Mouse (Mus musculus): Measurements from ENCODE around the gene Ascl3. TPM values are rescaled to one million over a fixed set of nuclear protein-coding genes. Genes with fewer than 3 reads are reported as not detected.

Ascl3 gene
- total and polyA plus RNA-seq, 3 experiments = not detected

DNA sequence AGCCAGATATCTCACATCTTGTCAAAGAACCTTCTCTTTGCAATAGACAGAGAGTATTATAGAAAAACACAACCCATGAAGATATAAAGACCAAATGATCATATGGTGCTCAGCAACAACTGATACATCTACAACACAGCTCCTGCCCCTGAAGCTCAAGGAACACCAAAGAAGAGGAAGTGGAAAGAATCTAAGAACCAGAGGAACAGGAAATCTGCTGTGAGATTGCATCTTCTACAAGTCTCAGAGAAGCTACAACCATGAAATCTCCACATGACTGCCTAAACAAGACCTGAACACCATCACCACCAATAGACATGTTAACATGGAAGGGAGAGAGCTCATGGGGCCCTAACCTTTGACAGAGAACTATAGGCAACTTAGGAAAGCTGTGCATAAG is 40.7 kb upstream of the Ascl3 start:
- Histone ChIP-seq H3K9me3 (replicated peaks; ENCODE audit: insufficient read depth, low read length) (no peaks in the 10 kb centered on the region), H3K9ac (ENCODE audit: control insufficient read depth, low read depth, low read length, poor library complexity, severe bottlenecking) (no peak overlapping the region), H3K27ac (ENCODE audit: control insufficient read depth, low read depth, low read length) (no peak overlapping the region), H3K4me1 (ENCODE audit: control insufficient read depth in 1 of 2, insufficient read depth in 2 of 2, low read length in 2 of 2) (peaks cover 8 to 25% of the 10 kb centered on the region in 2 experiments), H3K79me2 (ENCODE audit: control insufficient read depth, insufficient read depth, low read length, poor library complexity) (no peaks in the 10 kb centered on the region), H3K27me3 (ENCODE audit: control insufficient read depth in 1 of 2, insufficient read depth in 2 of 2, low read length in 2 of 2) (no peaks in the 10 kb centered on the region), H3K4me3 (ENCODE audit: control insufficient read depth in 1 of 2, insufficient read depth in 1 of 2, low read depth in 2 of 2, low read length in 2 of 2) (no peak overlapping the region), H3K36me3 (ENCODE audit: control insufficient read depth in 1 of 2, insufficient read depth in 2 of 2, low read length in 2 of 2) (peaks cover 0 to 38% of the 10 kb centered on the region in 2 experiments; a peak in 2 of 4 replicates)
- TF ChIP-seq POLR2A (IDR thresholded peaks at IDR 0.05; ENCODE audit: control insufficient read depth in 1 of 2, insufficient read depth in 1 of 2, low read depth in 1 of 2, low read length in 2 of 2, poor library complexity in 1 of 2) = no peak
- TF ChIP-seq GATA1 (IDR thresholded peaks at IDR 0.05; ENCODE audit: low read depth, low read length) = peak; percentile 63
- peak; percentile 83 for TF ChIP-seq RCOR1 (IDR thresholded peaks at IDR 0.05; ENCODE audit: low read depth, low read length)
- peak; percentile 68 for DNase-seq (ENCODE audit: low read depth, low spot score)

DNA sequence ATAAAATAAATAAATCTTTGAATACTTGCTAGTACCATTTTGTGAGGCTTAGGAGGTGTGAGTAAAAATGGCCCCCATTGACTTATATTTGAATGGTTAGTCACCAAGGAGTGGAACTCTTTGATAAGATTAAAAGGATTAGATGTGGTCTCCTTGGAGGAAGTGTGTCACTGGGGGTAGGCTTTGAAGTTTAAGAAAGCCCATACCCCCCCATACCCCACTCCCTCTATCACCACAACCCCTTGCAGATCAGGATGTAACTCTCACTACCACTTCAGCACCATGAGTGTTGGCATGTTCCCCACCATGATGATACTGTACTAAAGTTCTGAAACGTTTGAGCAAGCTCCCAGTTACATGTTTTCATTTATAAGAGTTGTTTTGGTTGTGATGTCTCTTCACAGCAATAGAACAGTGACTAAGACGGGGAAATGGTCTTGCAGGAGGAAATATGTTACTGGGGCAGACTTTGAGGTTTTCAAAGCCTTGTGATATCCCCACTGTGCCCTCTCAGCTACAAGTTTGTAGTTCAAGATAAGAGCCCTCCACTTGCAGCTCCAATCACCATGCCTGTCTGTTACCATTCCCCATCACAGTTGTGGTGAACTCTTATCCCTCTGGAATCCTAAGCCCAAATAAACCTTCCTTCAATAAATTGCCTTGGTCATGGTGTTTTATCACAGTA is 37.3 kb upstream of the Ascl3 start:
- H3K27ac ChIP-seq (ENCODE audit: control insufficient read depth, low read depth, low read length) = peak overlapping the region; percentile 94
- DNase-seq (ENCODE audit: low read depth, low spot score) = peak; percentile 80
- TF ChIP-seq ZNF384 (IDR thresholded peaks at IDR 0.05; ENCODE audit: low read depth, low read length) (no peak), MYB (IDR thresholded peaks at IDR 0.05; ENCODE audit: low read depth, low read length) (0 out of 2 replicates have a peak, but pooled peaks have one; percentile 26), USF2 (IDR thresholded peaks at IDR 0.05; ENCODE audit: borderline replicate concordance in 1 of 2, insufficient read depth in 1 of 2, low read depth in 1 of 2, low read length in 2 of 2) (no peak), BHLHE40 (IDR thresholded peaks at IDR 0.05; ENCODE audit: borderline replicate concordance, low read depth, low read length) (no peak), GABPA (IDR thresholded peaks at IDR 0.05; ENCODE audit: low read depth, low read length) (no peak), MAX (IDR thresholded peaks at IDR 0.05; ENCODE audit: low read length) (peak; percentile 26; the same call in 1 of the 2 replicates), GATA1 (IDR thresholded peaks at IDR 0.05; ENCODE audit: low read depth, low read length) (peak; percentile 76), E2F4 (IDR thresholded peaks at IDR 0.05; ENCODE audit: borderline replicate concordance, low read depth, low read length) (no peak), HCFC1 (IDR thresholded peaks at IDR 0.05; ENCODE audit: low read depth, low read length) (no peak), SIN3A (IDR thresholded peaks at IDR 0.05; ENCODE audit: low read length) (peak; percentile 28; the same call in 1 of the 2 replicates), SMC3 (IDR thresholded peaks at IDR 0.05; ENCODE audit: low read depth, low read length) (no peak), RCOR1 (IDR thresholded peaks at IDR 0.05; ENCODE audit: low read depth, low read length) (no peak; the same call in 1 of the 2 replicates), MEF2A (IDR thresholded peaks at IDR 0.05; ENCODE audit: extremely low read depth, insufficient replicate concordance, low read depth, low read length, poor library complexity, severe bottlenecking) (no peak), EP300 (IDR thresholded peaks at IDR 0.05; ENCODE audit: low read depth in 1 of 2, low read length in 2 of 2) (peak; percentile 70 to 71), NELFE (IDR thresholded peaks at IDR 0.05; ENCODE audit: low read depth, low read length) (no peak), MAZ (IDR thresholded peaks at IDR 0.05; ENCODE audit: low read depth, low read length) (no peak), POLR2AphosphoS5 (IDR thresholded peaks at IDR 0.05; ENCODE audit: borderline replicate concordance, low read depth, low read length) (no peak), TCF12 (IDR thresholded peaks at IDR 0.05; ENCODE audit: low read depth, low read length) (peak; percentile 64), MXI1 (IDR thresholded peaks at IDR 0.05; ENCODE audit: low read depth, low read length) (no peak), USF1 (IDR thresholded peaks at IDR 0.05; ENCODE audit: low read depth, low read length) (no peak), TBP (IDR thresholded peaks at IDR 0.05; ENCODE audit: low read depth, low read length) (peak; percentile 74), KAT2A (conservative IDR thresholded peaks at IDR 0.05; ENCODE audit: low read depth, low read length) (no peak), ETS1 (IDR thresholded peaks at IDR 0.05; ENCODE audit: low read depth, low read length) (no peak), UBTF (IDR thresholded peaks at IDR 0.05; ENCODE audit: borderline replicate concordance, insufficient read depth, low read depth, low read length) (no peak), POLR2A (IDR thresholded peaks at IDR 0.05; ENCODE audit: control insufficient read depth in 1 of 2, insufficient read depth in 1 of 2, low read depth in 1 of 2, low read length in 2 of 2, poor library complexity in 1 of 2) (0 out of 4 replicates have a peak, but pooled peaks of 1 of the 2 experiments have one; percentile 15), ZMIZ1 (IDR thresholded peaks at IDR 0.05; ENCODE audit: low read depth, low read length) (peak; percentile 65), MAFK (IDR thresholded peaks at IDR 0.05; ENCODE audit: borderline replicate concordance, low read depth, low read length) (no peak), JUND (IDR thresholded peaks at IDR 0.05; ENCODE audit: low read depth, low read length) (peak; percentile 46; the same call in 1 of the 2 replicates), CTCF (IDR thresholded peaks at IDR 0.05 in 2 of 3, conservative IDR thresholded peaks at IDR 0.05 in 1 of 3; ENCODE audit: control insufficient read depth in 1 of 3, insufficient read depth in 1 of 3, low read depth in 2 of 3, low read length in 3 of 3, poor library complexity in 1 of 3, severe bottlenecking in 1 of 3) (no peak)

More for the DNA sequence above, 37.3 kb upstream of the Ascl3 start:
- Histone ChIP-seq H3K9ac (ENCODE audit: control insufficient read depth, low read depth, low read length, poor library complexity, severe bottlenecking) (no peak overlapping the region), H3K36me3 (ENCODE audit: control insufficient read depth in 1 of 2, insufficient read depth in 2 of 2, low read length in 2 of 2) (peaks cover 0 to 45% of the 10 kb centered on the region in 2 experiments; a peak in 2 of 4 replicates), H3K4me3 (ENCODE audit: control insufficient read depth in 1 of 2, insufficient read depth in 1 of 2, low read depth in 2 of 2, low read length in 2 of 2) (no peak overlapping the region), H3K79me2 (ENCODE audit: control insufficient read depth, insufficient read depth, low read length, poor library complexity) (no peaks in the 10 kb centered on the region), H3K9me3 (replicated peaks; ENCODE audit: insufficient read depth, low read length) (no peaks in the 10 kb centered on the region), H3K27me3 (ENCODE audit: control insufficient read depth in 1 of 2, insufficient read depth in 2 of 2, low read length in 2 of 2) (no peaks in the 10 kb centered on the region), H3K4me1 (ENCODE audit: control insufficient read depth in 1 of 2, insufficient read depth in 2 of 2, low read length in 2 of 2) (peaks cover 9 to 33% of the 10 kb centered on the region in 2 experiments)

Measured in MEL (cell line).